Mouse (Mus musculus) liver, embryonic 14.5 days (tissue): ENCODE measurements at regions not wholly inside any gene's neighbourhood (a gene's known extent, or its start where the extent isn't known, plus 50 kb on each side); places are given as distances from the start of the nearest gene placed in this dataset.

Source experiments
- CTCF ChIP-seq: IDR thresholded peaks from 2 replicates; pipeline ENCODE4 v1.5.1; 2016; ENCODE audit warnings: antibody characterized with exemption, low read depth, control low read depth
- EP300 ChIP-seq: IDR thresholded peaks from 2 replicates; pipeline ENCODE4 v1.6.1; 2016; ENCODE audit warnings: antibody characterized with exemption, low read depth

- TF ChIP-seq CTCF: no peak
- TF ChIP-seq EP300: no peak
Observed at GRCm38 (mm10) chr3:77758295-77758694, 1528.0 kb downstream of the Rapgef2 start.
